Mouse (Mus musculus): ENCODE measurements around the gene Pdcd5.

GRCm38 (mm10) chr7:35659173-35659572 lies 11.9 kb upstream of the Pdcd5 start:
- TF ChIP-seq POLR2A (IDR thresholded peaks at IDR 0.05; ENCODE audit: control insufficient read depth, extremely low read depth, insufficient read depth, low read length, poor library complexity) (no peak), CTCF (IDR thresholded peaks at IDR 0.05; ENCODE audit: borderline replicate concordance, control insufficient read depth, extremely low read depth, insufficient read depth, low read length, poor library complexity) (peak; percentile 64; the same call in 1 of the 2 replicates)

Data from thymus, adult 2 months (tissue).